Comparison of ENCODE assay signal across 8 mouse cellular contexts in genomic region chr5:23788390-23788830, GRCm38 (mm10). TPM values are rescaled to one million over a fixed set of nuclear protein-coding genes. Genes with fewer than 3 reads are reported as not detected.
DNase-seq lines count a peak whose midpoint lies in the region; ATAC-seq and TF ChIP-seq lines count a peak whose summit lies in the region.

No protein-coding gene starts in this region.

- H3K36me3 ChIP-seq in embryonic facial prominence, embryonic 11.5 days (replicated peaks; ENCODE audit: control insufficient read depth, insufficient read depth, low read depth, low read length), result no peaks in the 10 kb centered on the region
- no peaks in the 10 kb centered on the region for H3K36me3 ChIP-seq in intestine, embryonic 15.5 days
- H3K36me3 ChIP-seq in neural tube, embryonic 12.5 days, result 0 out of 2 replicates have a peak, but pooled peaks cover 5% of the 10 kb centered on the region

- H3K9me3 ChIP-seq in embryonic facial prominence, embryonic 11.5 days (replicated peaks; ENCODE audit: control insufficient read depth, low read length), result no peaks in the 10 kb centered on the region
- H3K9me3 ChIP-seq in intestine, embryonic 15.5 days, result no peaks in the 10 kb centered on the region
- no peaks in the 10 kb centered on the region for H3K9me3 ChIP-seq in neural tube, embryonic 12.5 days

- H3K27me3 ChIP-seq in embryonic facial prominence, embryonic 11.5 days (ENCODE audit: control insufficient read depth, insufficient read depth, low read length), result no peaks in the 10 kb centered on the region
- no peaks in the 10 kb centered on the region for H3K27me3 ChIP-seq in intestine, embryonic 15.5 days (replicated peaks)
- H3K27me3 ChIP-seq in neural tube, embryonic 12.5 days (replicated peaks), result no peaks in the 10 kb centered on the region

- no peaks in the 10 kb centered on the region for H3K4me1 ChIP-seq in embryonic facial prominence, embryonic 11.5 days (ENCODE audit: control insufficient read depth, insufficient read depth, low read length)
- H3K4me1 ChIP-seq in intestine, embryonic 15.5 days (replicated peaks), result peaks cover 9% of the 10 kb centered on the region
- H3K4me1 ChIP-seq in neural tube, embryonic 12.5 days, result peaks cover 13% of the 10 kb centered on the region

- ATAC-seq in embryonic facial prominence, embryonic 11.5 days (replicated peaks; ENCODE audit: insufficient number of reproducible peaks, low FRiP score, low TSS enrichment, low read depth), result no peak
- ATAC-seq in intestine, embryonic 15.5 days, result no peak
- ATAC-seq in neural tube, embryonic 12.5 days (ENCODE audit: low FRiP score, low read depth), result no peak

- no peak for DNase-seq in layer of hippocampus, adult 2 months (ENCODE audit: low spot score in 2 of 2)
- no peak for DNase-seq in layer of hippocampus, postnatal 14 days (ENCODE audit: low spot score in 2 of 2)
- no peak for DNase-seq in embryonic facial prominence, embryonic 11.5 days (ENCODE audit: low spot score)
- DNase-seq in right cerebral cortex, postnatal 10 days (ENCODE audit: low spot score in 2 of 2), result no peak
- no peak for DNase-seq in layer of hippocampus, postnatal 10 days (ENCODE audit: low spot score in 2 of 2)
- no peak for DNase-seq in urinary bladder, postnatal 25 days (ENCODE audit: low spot score)

- WGBS in embryonic facial prominence, embryonic 11.5 days, result 49% methylated on average over 3 of the region's 3 CpGs
- WGBS in intestine, embryonic 15.5 days, result 29% methylated on average over 3 of the region's 3 CpGs
- 51% methylated on average over 3 of the region's 3 CpGs for WGBS in neural tube, embryonic 12.5 days

- TF ChIP-seq CTCF in layer of hippocampus, adult 2 months (conservative IDR thresholded peaks at IDR 0.05), result no peak

- peak overlapping the region; percentile 74; the same call in 1 of the 2 replicates for H3K9ac ChIP-seq in embryonic facial prominence, embryonic 11.5 days (replicated peaks; ENCODE audit: low read length)
- H3K9ac ChIP-seq in intestine, embryonic 15.5 days, result peak overlapping the region; percentile 84
- H3K9ac ChIP-seq in neural tube, embryonic 12.5 days, result peak overlapping the region; percentile 84

- no peak overlapping the region for H3K27ac ChIP-seq in layer of hippocampus, adult 2 months
- no peak overlapping the region for H3K27ac ChIP-seq in embryonic facial prominence, embryonic 11.5 days (replicated peaks; ENCODE audit: low read depth, low read length)
- 0 out of 2 replicates have a peak overlapping the region, but pooled peaks have one; percentile 77 for H3K27ac ChIP-seq in intestine, embryonic 15.5 days
- H3K27ac ChIP-seq in neural tube, embryonic 12.5 days, result no peak overlapping the region

- H3K4me3 ChIP-seq in layer of hippocampus, adult 2 months, result peak overlapping the region; percentile 96
- peak overlapping the region; percentile 63 for H3K4me3 ChIP-seq in embryonic facial prominence, embryonic 11.5 days (ENCODE audit: low read depth, low read length)
- peak overlapping the region; percentile 85 for H3K4me3 ChIP-seq in intestine, embryonic 15.5 days (replicated peaks)
- H3K4me3 ChIP-seq in neural tube, embryonic 12.5 days, result peak overlapping the region; percentile 85

- H3K4me2 ChIP-seq in embryonic facial prominence, embryonic 11.5 days (ENCODE audit: low read depth, low read length), result peak overlapping the region; percentile 73
- peak overlapping the region; percentile 79 for H3K4me2 ChIP-seq in intestine, embryonic 15.5 days (replicated peaks)
- H3K4me2 ChIP-seq in neural tube, embryonic 12.5 days (replicated peaks), result peak overlapping the region; percentile 88

RNA-seq across cellular contexts. Expression of gene Rint1, which starts 0.9 kb away (rescaled TPM):
- 10 to 100 TPM; 21.0 to 22.9 TPM for total RNA-seq in layer of hippocampus, adult 2 months (2021)
- 10 to 100 TPM; 20.7 to 22.8 TPM for total RNA-seq in layer of hippocampus, postnatal 14 days (2021)
- 26.4 and 27.4 TPM in 2 replicates for polyA plus RNA-seq in embryonic facial prominence, embryonic 11.5 days (2014; fragmentation: Nextera tagmentation; extraction: Ambion mirVana)
- polyA plus RNA-seq in intestine, embryonic 15.5 days (2015; fragmentation: Nextera tagmentation; extraction: Ambion mirVana), result 31.8 and 34.9 TPM in 2 replicates
- polyA plus RNA-seq in neural tube, embryonic 12.5 days (2016; fragmentation: Nextera tagmentation; extraction: Ambion mirVana), result 35.5 and 40.9 TPM in 2 replicates
- 10 to 100 TPM; 19.0 to 24.0 TPM for total RNA-seq in layer of hippocampus, postnatal 10 days (2021)

RNA-seq across cellular contexts. Expression of gene Pus7, which starts 4.9 kb away (rescaled TPM):
- 10 to 100 TPM; 14.6 to 17.7 TPM for total RNA-seq in layer of hippocampus, adult 2 months (2021)
- total RNA-seq in layer of hippocampus, postnatal 14 days (2021), result 10 to 100 TPM; 21.6 to 22.9 TPM
- polyA plus RNA-seq in embryonic facial prominence, embryonic 11.5 days (2014; fragmentation: Nextera tagmentation; extraction: Ambion mirVana), result 34.3 and 35.6 TPM in 2 replicates
- polyA plus RNA-seq in intestine, embryonic 15.5 days (2015; fragmentation: Nextera tagmentation; extraction: Ambion mirVana), result 30.5 and 31.5 TPM in 2 replicates
- polyA plus RNA-seq in neural tube, embryonic 12.5 days (2016; fragmentation: Nextera tagmentation; extraction: Ambion mirVana), result 22.5 and 22.7 TPM in 2 replicates
- 10 to 100 TPM; 19.7 to 20.7 TPM for total RNA-seq in layer of hippocampus, postnatal 10 days (2021)

RNA-seq across cellular contexts. Expression of gene Tomm7, which starts 55.6 kb away (rescaled TPM):
- 10 to 100 TPM; 73.7 to 80.6 TPM for total RNA-seq in layer of hippocampus, adult 2 months (2021)
- total RNA-seq in layer of hippocampus, postnatal 14 days (2021), result 10 to 100 TPM; 77.6 to 85.5 TPM
- 122 and 128 TPM in 2 replicates for polyA plus RNA-seq in embryonic facial prominence, embryonic 11.5 days (2014; fragmentation: Nextera tagmentation; extraction: Ambion mirVana)
- polyA plus RNA-seq in intestine, embryonic 15.5 days (2015; fragmentation: Nextera tagmentation; extraction: Ambion mirVana), result 132 and 141 TPM in 2 replicates
- polyA plus RNA-seq in neural tube, embryonic 12.5 days (2016; fragmentation: Nextera tagmentation; extraction: Ambion mirVana), result 104 and 113 TPM in 2 replicates
- 10 to 100 TPM; 73.9 to 83.3 TPM for total RNA-seq in layer of hippocampus, postnatal 10 days (2021)
